Mouse (Mus musculus): ENCODE data around the gene Socs3. TPM values are rescaled to one million over a fixed set of nuclear protein-coding genes. Genes with fewer than 3 reads are reported as not detected.

Socs3 gene
- polyA plus RNA-seq, 1 experiment from 2014 or later: 171 TPM

- H3K27me3 ChIP-seq: no peaks in the 10 kb centered on the region
- CTCF ChIA-PET: interaction anchor here (1.2 to 2.8 kb wide), 7 partner anchors 17 to 62 kb away, joined by 3 to 30 read pairs (median 10); partner anchors contain the start of gene Pgs1
- no peak for TF ChIP-seq CTCF (IDR thresholded peaks at IDR 0.05)
- DNase-seq (ENCODE audit: low read depth, low spot score) (no peak), ATAC-seq (peak; percentile 24)
- POLR2A ChIA-PET: interaction anchor here (0.7 to 4.7 kb wide), 19 partner anchors 11 to 92 kb away, joined by 3 to 51 read pairs (median 6); partner anchors contain the start of gene Pgs1
- in situ Hi-C loops (cut with MboI; ENCODE audit: low pct_unique_long_range_greater_than_20kb): loop anchor here (5.0 to 25.0 kb wide), 4 partner anchors 44 to 856 kb away; partner anchors contain the start of gene Sec14l1
These were observed 1.1 kb downstream of the Socs3 start for GRCm38 (mm10) chr11:117968716-117969099.

DNA sequence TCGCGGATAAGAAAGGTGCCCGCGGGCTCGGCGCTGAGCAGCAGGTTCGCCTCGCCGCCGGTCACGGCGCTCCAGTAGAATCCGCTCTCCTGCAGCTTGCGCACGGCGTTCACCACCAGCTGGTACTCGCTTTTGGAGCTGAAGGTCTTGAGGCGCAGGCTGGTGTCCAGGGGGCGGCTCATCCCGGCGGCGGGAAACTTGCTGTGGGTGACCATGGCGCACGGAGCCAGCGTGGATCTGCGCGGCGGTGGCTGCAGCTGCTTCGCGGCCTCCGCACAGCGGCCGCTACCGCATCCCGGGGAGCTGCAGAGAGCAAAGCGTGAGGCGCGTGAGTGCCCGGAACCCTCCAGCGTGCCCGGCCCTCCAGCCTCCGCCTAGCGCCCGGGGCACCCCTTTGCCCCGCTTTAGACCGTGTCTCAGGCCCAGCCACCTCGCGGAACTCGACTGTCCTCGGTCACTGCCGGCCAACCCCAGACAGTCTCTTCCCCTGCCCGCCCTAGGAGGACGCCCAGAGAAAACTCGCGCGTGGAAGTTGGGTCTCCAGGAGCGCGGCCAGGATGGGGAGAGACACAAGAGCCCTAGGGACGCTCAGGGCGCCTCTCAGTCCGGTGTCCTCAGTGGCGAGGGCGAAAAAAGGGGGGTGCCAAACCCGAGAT, 1.7 kb downstream of the Socs3 start:
- ChIA-PET POLR2A (interaction anchor here (0.7 to 4.7 kb wide), 19 partner anchors 10 to 90 kb away, joined by 3 to 51 read pairs (median 6); partner anchors contain the start of gene Pgs1), CTCF (interaction anchor here (0.8 to 2.5 kb wide), 6 partner anchors 23 to 87 kb away, joined by 3 to 12 read pairs (median 4); no protein-coding TSS in a partner anchor)
- H3K27me3 ChIP-seq: no peaks in the 10 kb centered on the region
- in situ Hi-C loops (cut with MboI; ENCODE audit: low pct_unique_long_range_greater_than_20kb): loop anchor here (5.0 to 25.0 kb wide), 4 partner anchors 44 to 856 kb away; partner anchors contain the start of gene Sec14l1
- ATAC-seq (no peak), DNase-seq (ENCODE audit: low read depth, low spot score) (no peak)
- no peak for TF ChIP-seq CTCF (IDR thresholded peaks at IDR 0.05)

DNA sequence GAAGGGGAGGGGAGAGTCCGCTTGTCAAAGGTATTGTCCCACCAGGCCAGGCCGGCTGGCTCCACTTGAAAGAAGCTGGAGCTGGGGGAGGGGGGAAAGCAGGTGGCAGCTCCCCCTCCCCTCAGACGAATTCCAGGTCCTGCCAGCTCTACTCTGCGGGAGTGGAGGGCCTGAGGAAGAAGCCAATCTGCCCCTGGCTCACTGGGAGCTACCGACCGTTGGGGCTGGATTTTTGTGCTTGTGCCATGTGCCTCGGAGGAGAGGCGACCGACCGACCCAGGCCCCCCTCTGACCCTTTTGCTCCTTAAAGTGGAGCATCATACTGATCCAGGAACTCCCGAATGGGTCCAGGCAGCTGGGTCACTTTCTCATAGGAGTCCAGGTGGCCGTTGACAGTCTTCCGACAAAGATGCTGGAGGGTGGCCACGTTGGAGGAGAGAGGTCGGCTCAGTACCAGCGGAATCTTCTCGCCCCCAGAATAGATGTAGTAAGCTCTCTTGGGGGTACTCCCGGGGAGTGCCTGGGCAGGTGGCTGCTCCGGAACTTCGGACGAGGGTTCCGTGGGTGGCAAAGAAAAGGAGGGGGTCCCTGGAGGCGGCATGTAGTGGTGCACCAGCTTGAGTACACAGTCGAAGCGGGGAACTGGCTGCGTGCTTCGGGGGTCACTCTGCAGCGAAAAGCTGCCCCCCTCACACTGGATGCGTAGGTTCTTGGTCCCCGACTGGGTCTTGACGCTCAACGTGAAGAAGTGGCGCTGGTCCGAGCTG, 2.4 kb downstream of the Socs3 start:
- no peak for ATAC-seq
- CTCF ChIA-PET: interaction anchor here (0.6 to 2.3 kb wide), 10 partner anchors 17 to 87 kb away, joined by 3 to 12 read pairs (median 3); no protein-coding TSS in a partner anchor
- no peaks in the 10 kb centered on the region for H3K27me3 ChIP-seq

DNA sequence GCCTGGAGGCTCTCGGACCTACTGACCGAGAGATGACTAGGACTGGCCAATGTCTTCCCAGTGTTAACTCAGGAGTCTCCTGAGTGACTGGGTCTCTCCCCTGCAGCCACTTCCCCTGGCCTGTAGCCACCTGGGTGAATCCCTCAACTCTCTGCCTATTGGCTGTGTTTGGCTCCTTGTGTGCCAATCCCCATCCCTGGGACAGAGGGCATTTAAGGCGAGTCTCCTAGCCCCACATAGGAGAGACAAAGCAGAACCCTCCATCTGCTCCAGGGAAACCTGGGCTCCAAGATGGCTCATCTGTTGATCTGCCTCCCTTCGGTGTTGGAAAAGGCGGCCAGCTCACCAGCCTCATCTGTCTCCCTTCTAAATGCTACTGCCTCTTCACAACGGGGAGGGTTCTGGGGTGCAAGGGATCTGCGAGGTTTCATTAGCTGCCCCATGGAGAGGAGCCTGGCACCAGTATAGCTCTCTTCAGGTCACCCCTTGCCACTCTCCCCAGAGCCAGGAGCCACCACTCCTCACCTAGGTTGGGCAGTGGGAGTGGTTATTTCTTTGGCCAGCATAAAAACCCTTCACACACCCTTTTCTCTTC, 3.2 kb downstream of the Socs3 start:
- in situ Hi-C loops (cut with MboI; ENCODE audit: low pct_unique_long_range_greater_than_20kb): loop anchor here (5.0 to 25.0 kb wide), 4 partner anchors 46 to 854 kb away; partner anchors contain the start of gene Sec14l1
- H3K27me3 ChIP-seq: no peaks in the 10 kb centered on the region
- ChIA-PET POLR2A (interaction anchor here (0.9 to 4.7 kb wide), 8 partner anchors 8 to 54 kb away, joined by 3 to 51 read pairs (median 8); no protein-coding TSS in a partner anchor), CTCF (interaction anchor here (0.9 to 1.4 kb wide), 4 partner anchors 16 to 54 kb away, joined by 3 to 6 read pairs (median 4); no protein-coding TSS in a partner anchor)
- no peak for TF ChIP-seq CTCF (IDR thresholded peaks at IDR 0.05)
- no peak for DNase-seq (ENCODE audit: low read depth, low spot score)
- ATAC-seq: no peak

More for the DNA sequence above, 2.4 kb downstream of the Socs3 start:
- TF ChIP-seq CTCF (IDR thresholded peaks at IDR 0.05): no peak
- in situ Hi-C loops (cut with MboI; ENCODE audit: low pct_unique_long_range_greater_than_20kb): loop anchor here (5.0 to 25.0 kb wide), 4 partner anchors 45 to 855 kb away; partner anchors contain the start of gene Sec14l1
- no peak for DNase-seq (ENCODE audit: low read depth, low spot score)
- POLR2A ChIA-PET: interaction anchor here (0.7 to 4.7 kb wide), 18 partner anchors 8 to 89 kb away, joined by 3 to 51 read pairs (median 6); partner anchors contain the start of gene Pgs1

DNA sequence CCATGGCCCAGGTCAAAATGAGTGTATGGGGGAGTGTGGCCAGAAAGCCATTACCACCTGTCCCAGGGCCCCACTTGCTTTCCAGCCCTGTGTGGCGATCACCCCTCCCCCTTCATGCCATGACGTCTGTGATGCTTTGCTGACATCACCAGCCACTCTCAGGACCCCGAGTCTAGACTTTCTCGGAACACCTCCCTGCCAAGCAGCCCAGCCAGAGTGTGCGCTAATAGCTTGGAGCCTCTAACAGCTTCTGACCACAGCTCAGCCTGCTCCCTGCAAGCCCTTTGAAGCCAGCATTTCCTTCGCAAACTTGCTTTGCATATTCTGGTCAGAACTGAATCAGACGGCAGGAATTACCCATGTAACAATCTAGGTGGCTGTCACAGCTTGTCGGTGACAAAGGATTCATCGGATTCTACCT, 4.3 kb downstream of the Socs3 start:
- DNase-seq (ENCODE audit: low read depth, low spot score): no peak
- CTCF ChIA-PET: no interaction called here

DNA sequence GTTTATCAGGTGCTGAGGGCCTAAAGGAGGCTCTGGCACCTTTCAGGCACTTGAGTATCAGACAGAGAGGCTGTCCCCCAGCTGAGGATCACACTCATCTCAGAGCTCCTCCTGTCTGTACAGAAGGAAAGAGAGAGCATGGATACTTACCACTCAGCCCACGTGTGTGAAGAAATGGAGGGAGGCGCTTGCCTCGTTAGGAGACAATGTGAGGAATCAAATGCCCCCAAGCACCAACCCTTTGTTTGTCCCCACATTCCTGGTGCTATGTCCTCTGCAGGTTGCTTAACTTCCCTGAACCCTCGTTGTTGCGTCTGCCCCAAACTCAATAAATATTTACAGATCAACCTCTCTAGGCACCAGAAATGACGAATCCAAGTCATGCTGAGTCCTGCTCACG, 4.8 kb downstream of the Socs3 start:
- H3K27me3 ChIP-seq: no peaks in the 10 kb centered on the region
- DNase-seq (ENCODE audit: low read depth, low spot score) (no peak), ATAC-seq (no peak)
- in situ Hi-C loops (cut with MboI; ENCODE audit: low pct_unique_long_range_greater_than_20kb): loop anchor here (5.0 to 25.0 kb wide), 4 partner anchors 47 to 853 kb away; partner anchors contain the start of gene Sec14l1
- ChIA-PET POLR2A (interaction anchor here (0.6 to 1.3 kb wide), 6 partner anchors 10 to 76 kb away, joined by 3 to 6 read pairs (median 3); no protein-coding TSS in a partner anchor), CTCF (no interaction called here)
- TF ChIP-seq CTCF (IDR thresholded peaks at IDR 0.05): no peak

More for the DNA sequence above, 4.3 kb downstream of the Socs3 start:
- in situ Hi-C loops (cut with MboI; ENCODE audit: low pct_unique_long_range_greater_than_20kb): loop anchor here (5.0 to 25.0 kb wide), 4 partner anchors 47 to 853 kb away; partner anchors contain the start of gene Sec14l1
- no peaks in the 10 kb centered on the region for H3K27me3 ChIP-seq
- TF ChIP-seq CTCF (IDR thresholded peaks at IDR 0.05): no peak
- POLR2A ChIA-PET: interaction anchor here (0.6 to 1.9 kb wide), 3 partner anchors 10 to 30 kb away, joined by 3 to 7 read pairs (median 3); no protein-coding TSS in a partner anchor
- ATAC-seq: no peak

DNA sequence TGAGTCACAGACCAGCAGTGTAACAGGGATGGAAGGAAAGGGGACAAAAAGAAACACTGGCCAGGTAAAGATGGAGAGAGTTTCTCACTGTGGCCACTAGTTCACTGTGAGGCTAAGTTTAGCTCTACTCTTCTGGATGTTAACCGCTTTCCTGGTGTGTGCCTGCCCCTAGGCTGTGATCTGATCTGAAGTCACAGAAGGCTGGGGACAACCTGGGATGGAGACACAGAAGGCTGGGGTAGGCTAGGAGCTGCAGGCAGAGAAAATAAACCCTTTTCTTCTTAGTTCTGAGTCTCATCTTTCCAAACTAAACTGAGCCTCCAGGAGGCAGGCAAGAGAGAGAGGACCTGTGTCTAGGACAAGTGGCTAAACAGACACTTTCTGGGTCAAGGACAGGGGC, 5.6 kb downstream of the Socs3 start:
- no peak for TF ChIP-seq CTCF (IDR thresholded peaks at IDR 0.05)
- no peak for DNase-seq (ENCODE audit: low read depth, low spot score)
- no peaks in the 10 kb centered on the region for H3K27me3 ChIP-seq
- CTCF ChIA-PET: interaction anchor here (1.2 to 1.4 kb wide), 3 partner anchors 14 to 73 kb away, joined by 3 to 7 read pairs (median 5); no protein-coding TSS in a partner anchor
- ATAC-seq: no peak
- POLR2A ChIA-PET: interaction anchor here (0.9 to 2.2 kb wide), 9 partner anchors 10 to 75 kb away, joined by 3 to 6 read pairs (median 4); no protein-coding TSS in a partner anchor
- in situ Hi-C loops (cut with MboI; ENCODE audit: low pct_unique_long_range_greater_than_20kb): loop anchor here (25.0 kb wide), 1 partner anchor 852 kb away; the partner anchor contains the start of gene Sec14l1

DNA sequence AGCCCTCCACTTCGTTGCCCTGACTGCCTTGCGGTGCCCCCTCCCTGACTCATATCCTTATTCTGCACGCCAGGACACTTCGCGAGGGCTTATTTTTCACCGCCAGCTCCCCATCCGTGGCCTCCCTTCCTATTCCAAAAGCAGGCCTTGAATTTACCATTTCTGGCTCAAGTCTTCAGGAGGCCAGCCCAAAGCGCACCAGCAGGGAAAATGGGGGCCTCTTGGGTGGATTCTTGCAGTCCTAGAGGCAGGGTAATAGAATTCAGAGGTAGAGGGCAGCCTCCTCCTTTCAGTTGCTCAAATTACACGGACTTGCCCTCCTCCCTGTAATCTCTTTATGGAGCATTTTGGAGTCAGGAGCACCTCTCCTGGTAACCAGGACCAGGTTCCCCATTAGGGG, 6.0 kb downstream of the Socs3 start:
- DNase-seq (ENCODE audit: low read depth, low spot score) (no peak), ATAC-seq (no peak)
- ChIA-PET POLR2A (interaction anchor here (0.7 to 2.2 kb wide), 9 partner anchors 14 to 75 kb away, joined by 3 to 6 read pairs (median 3); no protein-coding TSS in a partner anchor), CTCF (interaction anchor here (0.9 to 3.0 kb wide), 7 partner anchors 10 to 73 kb away, joined by 3 to 11 read pairs (median 5); no protein-coding TSS in a partner anchor)
- no peak for TF ChIP-seq CTCF (IDR thresholded peaks at IDR 0.05)
- in situ Hi-C loops (cut with MboI; ENCODE audit: low pct_unique_long_range_greater_than_20kb): loop anchor here (25.0 kb wide), 1 partner anchor 852 kb away; the partner anchor contains the start of gene Sec14l1
- H3K27me3 ChIP-seq: no peaks in the 10 kb centered on the region

Measured in Patski (cell line).